Mouse (Mus musculus) embryonic facial prominence, embryonic 15.5 days (tissue): ENCODE measurements around the gene Rnf151. TPM values are rescaled to one million over a fixed set of nuclear protein-coding genes. Genes with fewer than 3 reads are reported as not detected.

Experiments
- ATAC-seq: fragments of 200-750 bp; cut with Nextera tagmentation; 2 replicates; pipeline ENCODE4 v1.8.0; 2017; ENCODE audit warnings: low read depth, moderate TSS enrichment; ENCODE audit not compliant: insufficient number of reproducible peaks, low FRiP score, low TSS enrichment
- H3K27ac ChIP-seq: fragments of 300-500 bp; sonication (generic); replicated peaks from 2 replicates; pipeline ENCODE4 v1.5.1; 2015; ENCODE audit warnings: mild to moderate bottlenecking, inconsistent platforms
- H3K27me3 ChIP-seq: fragments of 300-500 bp; sonication (generic); 2 replicates; pipeline ENCODE4 v1.6.1; 2015; ENCODE audit warnings: inconsistent platforms
- H3K36me3 ChIP-seq: fragments of 300-500 bp; sonication (generic); 2 replicates; pipeline ENCODE4 v1.6.1; 2015; ENCODE audit warnings: mild to moderate bottlenecking, inconsistent platforms
- H3K4me1 ChIP-seq: fragments of 300-500 bp; sonication (generic); 2 replicates; pipeline ENCODE4 v1.6.1; 2015; ENCODE audit warnings: inconsistent platforms
- H3K4me2 ChIP-seq: fragments of 300-500 bp; sonication (generic); replicated peaks from 2 replicates; pipeline ENCODE4 v1.6.1; 2015; ENCODE audit warnings: mild to moderate bottlenecking, inconsistent platforms
- H3K4me3 ChIP-seq: fragments of 300-500 bp; sonication (generic); replicated peaks from 2 replicates; pipeline ENCODE4 v1.5.1; 2015; ENCODE audit warnings: mild to moderate bottlenecking, inconsistent platforms
- H3K9ac ChIP-seq: fragments of 300-500 bp; sonication (generic); 2 replicates; pipeline ENCODE4 v1.6.1; 2015; ENCODE audit warnings: inconsistent platforms
- H3K9me3 ChIP-seq: fragments of 300-500 bp; sonication (generic); replicated peaks from 2 replicates; pipeline ENCODE4 v1.6.1; 2016; ENCODE audit warnings: inconsistent platforms
- WGBS: fragments of 180-500 bp; shearing (Covaris S2); methylation state at CpG from one replicate; pipeline ENCODE4 v1.1.7; 2015; 5-methylcytosine and 5-hydroxymethylcytosine counted together
- polyA plus RNA-seq: library from polyadenylated mRNA; unstranded; fragments of >200 nt; fragmentation: Nextera tagmentation; extraction: Ambion mirVana; gene quantifications from 2 replicates; pipeline ENCODE4 v1.2.1, GENCODE M21; 2015

The Rnf151 gene
- polyA plus RNA-seq, 1 experiment from 2014 or later = 0.24 TPM

- peaks cover 21% of the 10 kb centered on the region for H3K4me1 ChIP-seq
- H3K4me2 ChIP-seq = no peak overlapping the region
- no peaks in the 10 kb centered on the region for H3K27me3 ChIP-seq
- peaks cover 23% of the 10 kb centered on the region; the same call in 1 of the 2 replicates for H3K36me3 ChIP-seq
- no peak overlapping the region for H3K4me3 ChIP-seq
- 56% methylated on average over 3 of the region's 3 CpGs for WGBS
- H3K9ac ChIP-seq = no peak overlapping the region
- H3K27ac ChIP-seq = no peak overlapping the region
- no peaks in the 10 kb centered on the region for H3K9me3 ChIP-seq
- ATAC-seq = no peak
Measured at GRCm38 (mm10) chr17:24744381-24744780, 26.5 kb upstream of the Rnf151 start.

- H3K9ac ChIP-seq = no peak overlapping the region
- ATAC-seq = no peak
- H3K36me3 ChIP-seq = peaks cover 23% of the 10 kb centered on the region; the same call in 1 of the 2 replicates
- H3K4me3 ChIP-seq = no peak overlapping the region
- H3K4me1 ChIP-seq = peaks cover 21% of the 10 kb centered on the region
- no peaks in the 10 kb centered on the region for H3K9me3 ChIP-seq
- no peak overlapping the region for H3K4me2 ChIP-seq
- H3K27me3 ChIP-seq = no peaks in the 10 kb centered on the region
- no peak overlapping the region for H3K27ac ChIP-seq
- WGBS = 64% methylated on average over 5 of the region's 5 CpGs
Measured at GRCm38 (mm10) chr17:24743896-24744295, 26.0 kb upstream of the Rnf151 start.

GRCm38 (mm10) chr17:24742307-24742706, 24.4 kb upstream of the Rnf151 start:
- Histone ChIP-seq H3K4me1 (peaks cover 21% of the 10 kb centered on the region), H3K27ac (no peak overlapping the region), H3K4me3 (no peak overlapping the region), H3K36me3 (peaks cover 23% of the 10 kb centered on the region; the same call in 1 of the 2 replicates), H3K9me3 (no peaks in the 10 kb centered on the region), H3K9ac (no peak overlapping the region), H3K27me3 (no peaks in the 10 kb centered on the region), H3K4me2 (no peak overlapping the region)
- WGBS = 77% methylated on average over 8 of the region's 8 CpGs
- ATAC-seq = no peak

DNA sequence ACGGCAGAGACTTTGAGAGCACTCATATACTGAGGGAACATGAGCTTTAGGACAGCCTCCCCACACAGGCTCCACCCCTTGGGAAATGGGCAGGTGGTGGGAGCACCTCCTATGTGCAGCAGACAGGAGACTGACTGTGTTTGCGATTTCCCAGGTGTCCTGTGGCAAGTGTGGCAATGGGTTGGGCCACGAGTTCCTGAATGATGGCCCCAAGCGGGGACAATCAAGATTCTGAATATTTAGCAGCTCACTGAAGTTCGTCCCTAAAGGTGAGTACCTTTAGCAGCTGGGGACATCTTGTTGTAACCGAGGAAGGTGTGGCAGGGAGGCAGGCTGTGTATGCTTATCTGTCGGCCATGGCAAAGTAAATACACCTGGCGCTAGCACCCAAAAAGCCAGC, 22.1 kb upstream of the Rnf151 start:
- H3K4me1 ChIP-seq = peaks cover 15% of the 10 kb centered on the region
- H3K9me3 ChIP-seq = no peaks in the 10 kb centered on the region
- H3K4me3 ChIP-seq = no peak overlapping the region
- no peak overlapping the region for H3K9ac ChIP-seq
- no peaks in the 10 kb centered on the region for H3K27me3 ChIP-seq
- H3K36me3 ChIP-seq = peaks cover 23% of the 10 kb centered on the region; the same call in 1 of the 2 replicates
- 82% methylated on average over 8 of the region's 8 CpGs for WGBS
- no peak for ATAC-seq
- H3K27ac ChIP-seq = no peak overlapping the region
- no peak overlapping the region for H3K4me2 ChIP-seq

GRCm38 (mm10) chr17:24738238-24738637, 20.4 kb upstream of the Rnf151 start:
- H3K9me3 ChIP-seq = no peaks in the 10 kb centered on the region
- WGBS = 88% methylated on average over 4 of the region's 4 CpGs
- H3K36me3 ChIP-seq = peaks cover 23% of the 10 kb centered on the region; the same call in 1 of the 2 replicates
- H3K4me1 ChIP-seq = peaks cover 15% of the 10 kb centered on the region
- H3K27me3 ChIP-seq = no peaks in the 10 kb centered on the region
- no peak overlapping the region for H3K4me2 ChIP-seq
- no peak for ATAC-seq
- no peak overlapping the region for H3K9ac ChIP-seq
- H3K27ac ChIP-seq = no peak overlapping the region
- no peak overlapping the region for H3K4me3 ChIP-seq

- Histone ChIP-seq H3K9ac (peak overlapping the region; percentile 55; the same call in 1 of the 2 replicates), H3K4me3 (peak overlapping the region; percentile 65), H3K27me3 (no peaks in the 10 kb centered on the region), H3K27ac (peak overlapping the region; percentile 70; the same call in 1 of the 2 replicates), H3K4me1 (peaks cover 15% of the 10 kb centered on the region), H3K4me2 (peak overlapping the region; percentile 88), H3K9me3 (no peaks in the 10 kb centered on the region), H3K36me3 (peaks cover 17% of the 10 kb centered on the region; the same call in 1 of the 2 replicates)
- WGBS = 23% methylated on average over 8 of the region's 8 CpGs
- no peak for ATAC-seq
Measured at GRCm38 (mm10) chr17:24737135-24737810, 19.4 kb upstream of the Rnf151 start.

DNA sequence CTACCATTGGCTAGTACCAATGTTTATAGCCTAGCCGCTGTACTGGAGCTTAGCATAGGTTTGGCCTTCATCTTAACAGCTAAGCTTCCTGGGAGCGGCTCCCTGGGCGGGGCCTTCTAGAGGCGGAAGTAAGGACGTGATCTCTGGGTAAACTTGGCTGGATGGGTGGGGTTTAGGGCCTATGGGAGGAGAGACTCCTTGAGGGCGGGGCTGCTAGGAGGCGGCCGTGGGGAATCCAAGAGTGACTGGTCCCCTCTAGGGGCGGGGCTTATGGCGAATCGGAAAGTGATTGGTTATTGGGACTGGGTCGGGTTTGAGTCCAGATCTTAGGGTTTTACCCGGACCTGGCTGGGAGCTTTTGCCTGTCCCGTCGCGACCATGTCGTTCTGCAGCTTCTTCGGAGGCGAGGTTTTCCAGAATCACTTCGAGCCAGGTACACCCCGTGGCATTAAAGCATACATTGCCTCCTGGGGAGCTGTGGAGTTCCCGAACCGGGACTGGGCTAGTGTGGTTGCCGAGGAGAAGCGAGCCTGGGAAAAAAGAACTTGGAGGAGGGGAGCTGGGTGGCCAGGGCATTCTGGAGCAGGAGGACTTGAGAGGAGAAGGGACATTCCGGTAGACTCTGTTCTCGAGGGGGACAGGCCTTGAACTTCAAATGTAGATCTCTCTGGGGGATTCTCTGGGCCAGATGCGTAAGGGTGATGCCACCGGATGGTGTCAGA, 18.6 kb upstream of the Rnf151 start, which contains the start of gene Msrb1:
TSS of gene Msrb1 (plus strand) at position 313 of the 722 bp plus-strand sequence.
- H3K4me2 ChIP-seq = peak within 1 kb of the TSS; percentile 88
- H3K27ac ChIP-seq = peak within 1 kb of the TSS; percentile 70
- 0 out of 2 replicates have a peak, but pooled peaks cover 4% of the 10 kb centered on the region for H3K27me3 ChIP-seq
- peaks cover 16% of the 10 kb centered on the region; the same call in 1 of the 2 replicates for H3K36me3 ChIP-seq
- no peaks in the 10 kb centered on the region for H3K9me3 ChIP-seq
- ATAC-seq = peak; percentile 96
- peak within 1 kb of the TSS; percentile 65 for H3K4me3 ChIP-seq
- H3K9ac ChIP-seq = peak within 1 kb of the TSS; percentile 55
- under 1% methylated on average over 29 of the region's 29 CpGs for WGBS
- peaks cover 15% of the 10 kb centered on the region for H3K4me1 ChIP-seq

GRCm38 (mm10) chr17:24735446-24735845, 17.6 kb upstream of the Rnf151 start:
- 86% methylated on average over 7 of the region's 7 CpGs for WGBS
- H3K4me3 ChIP-seq = no peak overlapping the region
- ATAC-seq = no peak
- H3K9me3 ChIP-seq = no peaks in the 10 kb centered on the region
- H3K27ac ChIP-seq = no peak overlapping the region
- H3K27me3 ChIP-seq = 0 out of 2 replicates have a peak, but pooled peaks cover 4% of the 10 kb centered on the region
- no peak overlapping the region for H3K9ac ChIP-seq
- H3K4me1 ChIP-seq = peaks cover 15% of the 10 kb centered on the region
- peaks cover 9% of the 10 kb centered on the region; the same call in 1 of the 2 replicates for H3K36me3 ChIP-seq
- peak overlapping the region; percentile 88; the same call in 1 of the 2 replicates for H3K4me2 ChIP-seq

- H3K4me1 ChIP-seq = peaks cover 15% of the 10 kb centered on the region
- no peak overlapping the region for H3K27ac ChIP-seq
- H3K36me3 ChIP-seq = 0 out of 2 replicates have a peak, but pooled peaks cover under 1% of the 10 kb centered on the region
- ATAC-seq = no peak
- H3K9me3 ChIP-seq = no peaks in the 10 kb centered on the region
- no peak overlapping the region for H3K9ac ChIP-seq
- H3K4me3 ChIP-seq = no peak overlapping the region
- 83% methylated on average over 1 of the region's 1 CpGs for WGBS
- no peak overlapping the region for H3K4me2 ChIP-seq
- H3K27me3 ChIP-seq = 0 out of 2 replicates have a peak, but pooled peaks cover 4% of the 10 kb centered on the region
Measured at GRCm38 (mm10) chr17:24734513-24734912, 16.6 kb upstream of the Rnf151 start.

DNA sequence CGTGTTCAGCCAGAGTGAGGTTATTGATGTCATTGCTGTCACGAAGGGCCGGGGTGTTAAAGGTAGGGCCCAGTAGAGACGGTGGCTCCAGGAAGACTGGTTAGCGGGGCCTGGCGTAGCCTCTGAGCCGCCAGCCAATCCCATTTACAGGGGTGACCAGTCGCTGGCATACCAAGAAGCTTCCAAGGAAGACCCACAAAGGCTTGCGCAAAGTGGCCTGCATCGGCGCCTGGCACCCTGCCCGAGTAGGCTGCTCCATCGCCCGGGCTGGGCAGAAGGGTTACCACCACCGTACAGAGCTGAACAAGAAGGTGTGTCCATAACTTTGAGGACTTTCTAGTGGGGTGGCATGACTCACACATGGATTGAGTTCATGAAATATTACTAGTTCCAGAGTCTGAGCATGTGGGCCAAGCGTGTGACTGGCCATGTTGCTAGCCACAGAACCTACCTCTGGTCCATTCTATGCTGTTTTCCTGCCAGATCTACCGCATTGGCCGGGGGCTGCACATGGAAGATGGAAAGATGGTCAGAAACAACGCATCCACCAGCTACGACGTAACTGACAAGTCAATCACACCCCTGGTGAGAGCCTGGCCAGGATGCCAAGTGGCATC, 15.7 kb upstream of the Rnf151 start:
- 0 out of 2 replicates have a peak, but pooled peaks cover 4% of the 10 kb centered on the region for H3K27me3 ChIP-seq
- no peaks in the 10 kb centered on the region for H3K36me3 ChIP-seq
- H3K4me3 ChIP-seq = no peak overlapping the region
- WGBS = 87% methylated on average over 21 of the region's 21 CpGs
- no peak for ATAC-seq
- peaks cover 15% of the 10 kb centered on the region for H3K4me1 ChIP-seq
- no peak overlapping the region for H3K9ac ChIP-seq
- no peak overlapping the region for H3K27ac ChIP-seq
- H3K4me2 ChIP-seq = no peak overlapping the region
- H3K9me3 ChIP-seq = no peaks in the 10 kb centered on the region
